Mouse (Mus musculus): ENCODE results near the gene Cacna1s. TPM values are rescaled to one million over a fixed set of nuclear protein-coding genes. Genes with fewer than 3 reads are reported as not detected.

The Cacna1s gene
- 0.20 and 0.45 TPM in 2 replicates for polyA plus RNA-seq (2014; fragmentation: Nextera tagmentation; extraction: Ambion mirVana)

- H3K4me3 ChIP-seq (ENCODE audit: control insufficient read depth in 1 of 2, insufficient read depth in 1 of 2, low read depth in 1 of 2, low read length in 2 of 2) = no peak within 1 kb of the TSS
- H3K4me1 ChIP-seq (ENCODE audit: control insufficient read depth in 2 of 2, insufficient read depth in 2 of 2, low read length in 2 of 2) = peaks cover 15% of the 10 kb centered on the region in 2 experiments
- H3K9me3 ChIP-seq (ENCODE audit: control insufficient read depth, low read length) = no peaks in the 10 kb centered on the region
- H3K36me3 ChIP-seq (ENCODE audit: control insufficient read depth, insufficient read depth, low read length) = no peaks in the 10 kb centered on the region
- H3K27ac ChIP-seq (replicated peaks in 1 of 2; ENCODE audit: control insufficient read depth in 1 of 2, insufficient read depth in 1 of 2, low read depth in 2 of 2, low read length in 2 of 2) = no peak within 1 kb of the TSS
- no peak within 1 kb of the TSS for H3K4me2 ChIP-seq (ENCODE audit: low read length)
- no peak for ATAC-seq (ENCODE audit: insufficient number of reproducible peaks, insufficient read depth, low FRiP score, low read depth)
- no peak within 1 kb of the TSS for H3K9ac ChIP-seq (ENCODE audit: low read length)
- peaks cover 47% of the 10 kb centered on the region for H3K27me3 ChIP-seq (ENCODE audit: control insufficient read depth, insufficient read depth, low read length)
- WGBS = 24% methylated on average over 11 of the region's 11 CpGs
Measured at GRCm38 (mm10) chr1:136052547-136052946, at the start of gene Cacna1s. Gene Cacna1s (plus strand): TSS chr1:136052750.

- H3K27ac ChIP-seq (replicated peaks in 1 of 2; ENCODE audit: control insufficient read depth in 1 of 2, insufficient read depth in 1 of 2, low read depth in 2 of 2, low read length in 2 of 2) = no peak within 1 kb of the TSS
- no peak for ATAC-seq (ENCODE audit: insufficient number of reproducible peaks, insufficient read depth, low FRiP score, low read depth)
- H3K9me3 ChIP-seq (ENCODE audit: control insufficient read depth, low read length) = peaks cover 3% of the 10 kb centered on the region; the same call in 1 of the 2 replicates
- no peaks in the 10 kb centered on the region for H3K36me3 ChIP-seq (ENCODE audit: control insufficient read depth, insufficient read depth, low read length)
- 0 out of 2 replicates have a peak, but pooled peaks cover 4% of the 10 kb centered on the region for H3K27me3 ChIP-seq (ENCODE audit: control insufficient read depth, insufficient read depth, low read length)
- H3K9ac ChIP-seq (ENCODE audit: low read length) = peak within 1 kb of the TSS; percentile 66
- H3K4me1 ChIP-seq (ENCODE audit: control insufficient read depth in 2 of 2, insufficient read depth in 2 of 2, low read length in 2 of 2) = peaks cover 5% of the 10 kb centered on the region in 2 experiments; a peak in 3 of 4 replicates
- H3K4me2 ChIP-seq (ENCODE audit: low read length) = peak within 1 kb of the TSS; percentile 93
- peak within 1 kb of the TSS in 1 of 2 experiments; percentile 56; a peak in 2 of 4 replicates for H3K4me3 ChIP-seq (ENCODE audit: control insufficient read depth in 1 of 2, insufficient read depth in 1 of 2, low read depth in 1 of 2, low read length in 2 of 2)
- 91% methylated on average over 3 of the region's 3 CpGs for WGBS
Measured at GRCm38 (mm10) chr1:136006292-136006748, 46.2 kb upstream of the Cacna1s start, which contains the start of gene Igfn1. Gene Igfn1 (minus strand): TSS chr1:136006342.

- WGBS = 3% methylated on average over 37 of the region's 37 CpGs
- Histone ChIP-seq H3K9ac (ENCODE audit: low read length) (peak within 1 kb of the TSS; percentile 66), H3K4me1 (ENCODE audit: control insufficient read depth in 2 of 2, insufficient read depth in 2 of 2, low read length in 2 of 2) (peaks cover 5 to 12% of the 10 kb centered on the region in 2 experiments), H3K27me3 (ENCODE audit: control insufficient read depth, insufficient read depth, low read length) (0 out of 2 replicates have a peak, but pooled peaks cover 4% of the 10 kb centered on the region), H3K4me2 (ENCODE audit: low read length) (peak within 1 kb of the TSS; percentile 93), H3K27ac (replicated peaks in 1 of 2; ENCODE audit: control insufficient read depth in 1 of 2, insufficient read depth in 1 of 2, low read depth in 2 of 2, low read length in 2 of 2) (no peak within 1 kb of the TSS), H3K9me3 (ENCODE audit: control insufficient read depth, low read length) (no peaks in the 10 kb centered on the region), H3K4me3 (ENCODE audit: control insufficient read depth in 1 of 2, insufficient read depth in 1 of 2, low read depth in 1 of 2, low read length in 2 of 2) (peak within 1 kb of the TSS; percentile 56 to 67), H3K36me3 (ENCODE audit: control insufficient read depth, insufficient read depth, low read length) (no peaks in the 10 kb centered on the region)
- ATAC-seq (ENCODE audit: insufficient number of reproducible peaks, insufficient read depth, low FRiP score, low read depth) = peak; percentile 84
Measured at GRCm38 (mm10) chr1:136007211-136008158, 45.1 kb upstream of the Cacna1s start, which contains the start of gene Tmem9. Gene Tmem9 (plus strand): TSS chr1:136008150.

GRCm38 (mm10) chr1:136008159-136008533, 44.4 kb upstream of the Cacna1s start:
- 0 out of 2 replicates have a peak, but pooled peaks have one; percentile 18 for ATAC-seq (ENCODE audit: insufficient number of reproducible peaks, insufficient read depth, low FRiP score, low read depth)

GRCm38 (mm10) chr1:136010247-136010646, 42.3 kb upstream of the Cacna1s start:
- no peaks in the 10 kb centered on the region for H3K27me3 ChIP-seq (ENCODE audit: control insufficient read depth, insufficient read depth, low read length)
- WGBS = 83% methylated on average over 4 of the region's 4 CpGs

More at GRCm38 (mm10) chr1:136008159-136008533, 44.4 kb upstream of the Cacna1s start:
- 0 out of 2 replicates have a peak, but pooled peaks cover 4% of the 10 kb centered on the region for H3K27me3 ChIP-seq (ENCODE audit: control insufficient read depth, insufficient read depth, low read length)
- H3K4me1 ChIP-seq (ENCODE audit: control insufficient read depth in 2 of 2, insufficient read depth in 2 of 2, low read length in 2 of 2) = peaks cover 5 to 12% of the 10 kb centered on the region in 2 experiments
- peak overlapping the region; percentile 56 to 67 for H3K4me3 ChIP-seq (ENCODE audit: control insufficient read depth in 1 of 2, insufficient read depth in 1 of 2, low read depth in 1 of 2, low read length in 2 of 2)
- no peaks in the 10 kb centered on the region for H3K9me3 ChIP-seq (ENCODE audit: control insufficient read depth, low read length)
- no peaks in the 10 kb centered on the region for H3K36me3 ChIP-seq (ENCODE audit: control insufficient read depth, insufficient read depth, low read length)
- 16% methylated on average over 8 of the region's 8 CpGs for WGBS
- no peak overlapping the region for H3K27ac ChIP-seq (replicated peaks in 1 of 2; ENCODE audit: control insufficient read depth in 1 of 2, insufficient read depth in 1 of 2, low read depth in 2 of 2, low read length in 2 of 2)
- H3K9ac ChIP-seq (ENCODE audit: low read length) = peak overlapping the region; percentile 66
- H3K4me2 ChIP-seq (ENCODE audit: low read length) = peak overlapping the region; percentile 93

GRCm38 (mm10) chr1:136013513-136013912, 39.0 kb upstream of the Cacna1s start:
- no peak overlapping the region for H3K4me2 ChIP-seq (ENCODE audit: low read length)
- H3K9me3 ChIP-seq (ENCODE audit: control insufficient read depth, low read length) = no peaks in the 10 kb centered on the region
- H3K27me3 ChIP-seq (ENCODE audit: control insufficient read depth, insufficient read depth, low read length) = no peaks in the 10 kb centered on the region
- 48% methylated on average over 4 of the region's 4 CpGs for WGBS
- H3K4me3 ChIP-seq (ENCODE audit: control insufficient read depth in 1 of 2, insufficient read depth in 1 of 2, low read depth in 1 of 2, low read length in 2 of 2) = no peak overlapping the region
- no peak for ATAC-seq (ENCODE audit: insufficient number of reproducible peaks, insufficient read depth, low FRiP score, low read depth)
- no peak overlapping the region for H3K27ac ChIP-seq (replicated peaks in 1 of 2; ENCODE audit: control insufficient read depth in 1 of 2, insufficient read depth in 1 of 2, low read depth in 2 of 2, low read length in 2 of 2)
- no peaks in the 10 kb centered on the region for H3K36me3 ChIP-seq (ENCODE audit: control insufficient read depth, insufficient read depth, low read length)
- H3K4me1 ChIP-seq (ENCODE audit: control insufficient read depth in 2 of 2, insufficient read depth in 2 of 2, low read length in 2 of 2) = peaks cover 0 to 13% of the 10 kb centered on the region in 2 experiments; a peak in 3 of 4 replicates
- no peak overlapping the region for H3K9ac ChIP-seq (ENCODE audit: low read length)

More at GRCm38 (mm10) chr1:136010247-136010646, 42.3 kb upstream of the Cacna1s start:
- no peak for ATAC-seq (ENCODE audit: insufficient number of reproducible peaks, insufficient read depth, low FRiP score, low read depth)
- H3K27ac ChIP-seq (replicated peaks in 1 of 2; ENCODE audit: control insufficient read depth in 1 of 2, insufficient read depth in 1 of 2, low read depth in 2 of 2, low read length in 2 of 2) = no peak overlapping the region
- no peak overlapping the region for H3K9ac ChIP-seq (ENCODE audit: low read length)
- H3K9me3 ChIP-seq (ENCODE audit: control insufficient read depth, low read length) = no peaks in the 10 kb centered on the region
- H3K4me1 ChIP-seq (ENCODE audit: control insufficient read depth in 2 of 2, insufficient read depth in 2 of 2, low read length in 2 of 2) = peaks cover 5 to 12% of the 10 kb centered on the region in 2 experiments
- no peak overlapping the region for H3K4me3 ChIP-seq (ENCODE audit: control insufficient read depth in 1 of 2, insufficient read depth in 1 of 2, low read depth in 1 of 2, low read length in 2 of 2)
- H3K4me2 ChIP-seq (ENCODE audit: low read length) = no peak overlapping the region
- H3K36me3 ChIP-seq (ENCODE audit: control insufficient read depth, insufficient read depth, low read length) = no peaks in the 10 kb centered on the region

- H3K4me2 ChIP-seq (ENCODE audit: low read length) = no peak overlapping the region
- no peak overlapping the region for H3K9ac ChIP-seq (ENCODE audit: low read length)
- H3K9me3 ChIP-seq (ENCODE audit: control insufficient read depth, low read length) = no peaks in the 10 kb centered on the region
- H3K4me3 ChIP-seq (ENCODE audit: control insufficient read depth in 1 of 2, insufficient read depth in 1 of 2, low read depth in 1 of 2, low read length in 2 of 2) = no peak overlapping the region
- WGBS = 33% methylated on average over 2 of the region's 2 CpGs
- H3K4me1 ChIP-seq (ENCODE audit: control insufficient read depth in 2 of 2, insufficient read depth in 2 of 2, low read length in 2 of 2) = peaks cover 2 to 23% of the 10 kb centered on the region in 2 experiments; a peak in 3 of 4 replicates
- no peak for ATAC-seq (ENCODE audit: insufficient number of reproducible peaks, insufficient read depth, low FRiP score, low read depth)
- no peaks in the 10 kb centered on the region for H3K27me3 ChIP-seq (ENCODE audit: control insufficient read depth, insufficient read depth, low read length)
- no peak overlapping the region for H3K27ac ChIP-seq (replicated peaks in 1 of 2; ENCODE audit: control insufficient read depth in 1 of 2, insufficient read depth in 1 of 2, low read depth in 2 of 2, low read length in 2 of 2)
- peaks cover 6% of the 10 kb centered on the region for H3K36me3 ChIP-seq (ENCODE audit: control insufficient read depth, insufficient read depth, low read length)
Measured at GRCm38 (mm10) chr1:136014796-136015502, 37.6 kb upstream of the Cacna1s start.

Measured in heart, embryonic 14.5 days (tissue).